8 mouse cellular contexts compared by ENCODE assay signal in the genomic region with DNA sequence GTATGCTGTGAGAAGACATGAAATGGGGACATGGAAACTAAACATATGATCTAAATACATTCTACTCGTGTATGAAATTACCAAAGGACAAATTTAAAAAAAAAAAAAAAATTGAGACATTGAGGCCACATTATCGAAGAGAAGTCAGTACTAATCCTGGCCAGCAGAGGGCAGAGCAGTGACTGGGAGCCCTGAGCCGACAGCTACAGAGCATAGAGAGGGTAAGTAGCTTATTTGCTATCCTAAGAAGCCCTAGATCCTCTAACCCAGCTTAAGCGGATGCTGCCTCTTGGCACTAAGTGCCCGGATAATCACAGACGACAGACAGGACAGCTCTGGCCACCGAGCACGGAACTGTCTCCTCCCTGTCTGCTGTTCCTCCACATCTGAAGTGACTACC. TPM values are rescaled to one million over a fixed set of nuclear protein-coding genes. Genes with fewer than 3 reads are reported as not detected.
DNase-seq lines count a peak whose midpoint lies in the region; ATAC-seq and TF ChIP-seq lines count a peak whose summit lies in the region.

No protein-coding gene starts in this region.

- H3K4me3 ChIP-seq in G1E (ENCODE audit: low read depth, low read length): no peak overlapping the region
- no peak overlapping the region for H3K4me3 ChIP-seq in cerebellum, adult 2 months (replicated peaks; ENCODE audit: insufficient read depth, low read depth, low read length)
- no peak overlapping the region for H3K4me3 ChIP-seq in forebrain, embryonic 16.5 days (replicated peaks; ENCODE audit: low read length)
- no peak overlapping the region for H3K4me3 ChIP-seq in intestine, embryonic 16.5 days (ENCODE audit: low read length)

- H3K9ac ChIP-seq in forebrain, embryonic 16.5 days (replicated peaks; ENCODE audit: low read depth, low read length): no peak overlapping the region
- no peak overlapping the region for H3K9ac ChIP-seq in intestine, embryonic 16.5 days (ENCODE audit: low read depth, low read length)

- H3K9me3 ChIP-seq in G1E (replicated peaks): no peaks in the 10 kb centered on the region
- no peaks in the 10 kb centered on the region for H3K9me3 ChIP-seq in forebrain, embryonic 16.5 days (ENCODE audit: control insufficient read depth, low read length)
- H3K9me3 ChIP-seq in intestine, embryonic 16.5 days (ENCODE audit: control insufficient read depth, low read length): no peaks in the 10 kb centered on the region

- H3K4me2 ChIP-seq in forebrain, embryonic 16.5 days (ENCODE audit: low read length): no peak overlapping the region
- H3K4me2 ChIP-seq in intestine, embryonic 16.5 days (ENCODE audit: low read depth, low read length): no peak overlapping the region

- no peak overlapping the region for H3K27ac ChIP-seq in cerebellum, adult 2 months (ENCODE audit: insufficient read depth, low read length)
- H3K27ac ChIP-seq in forebrain, embryonic 16.5 days (ENCODE audit: low read length): no peak overlapping the region
- H3K27ac ChIP-seq in intestine, embryonic 16.5 days (ENCODE audit: low read length): no peak overlapping the region

- DNase-seq in CD4-positive, CD25-positive, alpha-beta regulatory T cell, adult 2 months (ENCODE audit: low read depth, low spot score): peak; percentile 86
- DNase-seq in G1E (ENCODE audit: low spot score): peak; percentile 55
- peak; percentile 67 to 80 for DNase-seq in cerebellum, adult 2 months
- peak; percentile 47 to 66 for DNase-seq in lung, adult 18-20 months
- DNase-seq in retina, embryonic 14.5 days (ENCODE audit: low spot score): peak; percentile 86
- DNase-seq in yolk sac, embryonic 10.5 days (ENCODE audit: low spot score): peak; percentile 44

- peak; percentile 61; the same call in 1 of the 2 replicates for ATAC-seq in G1E (ENCODE audit: extremely low read depth, insufficient number of reproducible peaks, low FRiP score, poor library complexity, severe bottlenecking)
- ATAC-seq in forebrain, embryonic 16.5 days: peak; percentile 53; the same call in 1 of the 2 replicates
- ATAC-seq in intestine, embryonic 16.5 days: peak; percentile 48; the same call in 1 of the 2 replicates

- TF ChIP-seq CTCF in G1E (IDR thresholded peaks at IDR 0.05; ENCODE audit: low read depth, low read length): peak; percentile 63; the same call in 1 of the 2 replicates
- TF ChIP-seq CTCF in cerebellum, adult 2 months (IDR thresholded peaks at IDR 0.05; ENCODE audit: borderline replicate concordance, insufficient read depth, low read depth, low read length): peak; percentile 79

- H3K4me1 ChIP-seq in G1E (ENCODE audit: insufficient read depth, low read depth, low read length): peaks cover 5% of the 10 kb centered on the region
- peaks cover 21% of the 10 kb centered on the region for H3K4me1 ChIP-seq in cerebellum, adult 2 months (ENCODE audit: control insufficient read depth, insufficient read depth, low read length)
- H3K4me1 ChIP-seq in forebrain, embryonic 16.5 days (replicated peaks; ENCODE audit: control insufficient read depth, insufficient read depth, low read length): no peaks in the 10 kb centered on the region
- peaks cover 8% of the 10 kb centered on the region; the same call in 1 of the 2 replicates for H3K4me1 ChIP-seq in intestine, embryonic 16.5 days (ENCODE audit: control insufficient read depth, insufficient read depth, low read length)

- TF ChIP-seq POLR2A in cerebellum, adult 2 months (IDR thresholded peaks at IDR 0.05; ENCODE audit: borderline replicate concordance, insufficient read depth, low read length): no peak

- no peaks in the 10 kb centered on the region for H3K27me3 ChIP-seq in G1E (ENCODE audit: insufficient read depth, low read length)
- no peaks in the 10 kb centered on the region for H3K27me3 ChIP-seq in cerebellum, adult 2 months (ENCODE audit: control insufficient read depth, insufficient read depth, low read length)
- H3K27me3 ChIP-seq in forebrain, embryonic 16.5 days (replicated peaks; ENCODE audit: control insufficient read depth, insufficient read depth, low read length): no peaks in the 10 kb centered on the region
- no peaks in the 10 kb centered on the region for H3K27me3 ChIP-seq in intestine, embryonic 16.5 days (replicated peaks; ENCODE audit: control insufficient read depth, insufficient read depth, low read length)

- WGBS in cerebellum, adult 2 months: 8% methylated on average over 8 of the region's 8 CpGs
- 43% methylated on average over 8 of the region's 8 CpGs for WGBS in forebrain, embryonic 16.5 days
- whole genome bisulfite sequencing in intestine, embryonic 16.5 days: 43% methylated on average over 8 of the region's 8 CpGs

- peaks cover 97% of the 10 kb centered on the region for H3K36me3 ChIP-seq in G1E (replicated peaks)
- peaks cover 24% of the 10 kb centered on the region for H3K36me3 ChIP-seq in forebrain, embryonic 16.5 days (ENCODE audit: control insufficient read depth, insufficient read depth)
- peaks cover 19% of the 10 kb centered on the region for H3K36me3 ChIP-seq in intestine, embryonic 16.5 days (ENCODE audit: control insufficient read depth, insufficient read depth, low read length)

RNA-seq across cellular contexts. Expression of gene Psmc1, which starts 21.7 kb away (rescaled TPM):
- 155 and 162 TPM in 2 replicates for total RNA-seq in G1E (2014; fragmentation: Nextera tagmentation)
- total RNA-seq in G1E (2017): 212 and 293 TPM in 2 replicates
- polyA plus RNA-seq in G1E (2012): 22.5 and 65.1 TPM in 2 replicates
- 163 and 177 TPM in 2 replicates for polyA plus RNA-seq in cerebellum, adult 2 months (2012; rRNA removed)
- 275 and 276 TPM in 2 replicates for polyA plus RNA-seq in forebrain, embryonic 16.5 days (2015; fragmentation: Nextera tagmentation; extraction: Ambion mirVana)
- polyA plus RNA-seq in intestine, embryonic 16.5 days (2015; fragmentation: Nextera tagmentation; extraction: Ambion mirVana): 223 and 239 TPM in 2 replicates

RNA-seq across cellular contexts. Expression of gene Nrde2, which starts 27.8 kb away (rescaled TPM):
- total RNA-seq in G1E (2014; fragmentation: Nextera tagmentation): 10.2 and 12.3 TPM in 2 replicates
- total RNA-seq in G1E (2017): 33.6 and 36.2 TPM in 2 replicates
- 10.8 and 11.0 TPM in 2 replicates for polyA plus RNA-seq in G1E (2012)
- polyA plus RNA-seq in cerebellum, adult 2 months (2012; rRNA removed): 14.8 and 16.9 TPM in 2 replicates
- polyA plus RNA-seq in forebrain, embryonic 16.5 days (2015; fragmentation: Nextera tagmentation; extraction: Ambion mirVana): 15.7 and 16.8 TPM in 2 replicates
- polyA plus RNA-seq in intestine, embryonic 16.5 days (2015; fragmentation: Nextera tagmentation; extraction: Ambion mirVana): 7.9 and 9.0 TPM in 2 replicates
